Mouse (Mus musculus) mature B cell (primary cell): Measurements from ENCODE around the gene Gmppa.

ENCODE experiments used
- in situ Hi-C: fragments of 300-500 bp; cut with MboI; formaldehyde crosslinking; loops from 2 replicates; pipeline ENCODE4 v1.14.3; 2019

Gene Gmppa

DNA sequence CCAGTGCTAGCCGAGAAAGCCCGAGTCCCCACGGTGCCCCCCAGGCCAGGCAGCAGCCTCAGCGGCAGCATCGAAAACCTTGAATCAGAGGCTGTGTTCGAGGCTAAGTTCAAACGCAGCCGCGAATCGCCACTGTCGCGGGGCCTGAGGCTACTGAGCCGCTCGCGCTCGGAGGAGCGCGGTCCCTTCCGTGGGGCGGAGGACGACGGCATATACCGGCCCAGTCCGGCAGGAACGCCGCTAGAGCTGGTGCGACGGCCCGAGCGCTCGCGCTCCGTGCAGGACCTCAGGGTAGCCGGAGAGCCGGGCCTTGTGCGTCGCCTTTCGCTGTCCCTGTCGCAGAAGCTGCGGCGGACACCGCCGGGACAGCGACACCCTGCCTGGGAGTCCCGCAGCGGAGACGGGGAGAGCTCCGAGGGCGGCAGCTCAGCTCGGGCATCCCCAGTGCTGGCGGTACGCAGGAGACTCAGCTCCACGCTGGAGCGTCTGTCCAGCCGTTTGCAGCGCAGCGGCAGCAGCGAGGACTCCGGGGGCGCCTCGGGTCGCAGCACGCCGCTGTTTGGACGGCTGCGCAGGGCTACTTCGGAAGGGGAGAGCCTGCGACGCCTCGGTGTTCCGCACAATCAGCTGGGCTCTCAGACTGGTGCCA lies 12.8 kb upstream of the Gmppa start:
- in situ Hi-C loops, result no loop called here

DNA sequence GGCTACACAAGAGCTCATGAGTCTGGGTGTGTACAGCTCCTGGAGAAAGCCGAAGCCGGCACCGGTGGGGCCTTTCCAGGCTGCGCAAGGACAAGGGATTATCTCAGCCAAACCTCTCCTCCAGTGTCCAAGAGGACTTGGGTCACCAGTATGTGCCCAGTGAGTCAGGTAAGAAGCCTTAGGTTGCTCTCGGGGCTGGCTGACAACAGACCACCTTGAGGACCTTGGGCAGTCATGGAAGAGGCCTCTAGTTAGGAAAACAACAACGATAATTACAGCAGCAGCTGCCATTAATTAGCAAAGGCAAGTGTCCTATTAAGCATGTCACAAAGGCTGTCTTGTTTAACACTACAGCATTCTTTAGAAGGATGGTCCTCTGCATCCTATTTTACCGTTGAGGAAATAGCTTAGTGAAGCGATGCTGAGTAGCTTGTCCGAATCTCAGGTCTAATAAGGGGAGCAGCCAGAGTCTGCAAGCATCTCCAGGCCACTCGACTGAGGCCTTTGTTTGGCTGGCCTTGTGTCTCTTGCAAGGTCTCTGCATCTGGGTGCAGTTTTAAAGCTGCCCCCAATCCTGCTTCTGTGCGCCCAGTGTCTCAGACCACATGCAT lies 11.8 kb upstream of the Gmppa start:
- in situ Hi-C loops, result no loop called here

DNA sequence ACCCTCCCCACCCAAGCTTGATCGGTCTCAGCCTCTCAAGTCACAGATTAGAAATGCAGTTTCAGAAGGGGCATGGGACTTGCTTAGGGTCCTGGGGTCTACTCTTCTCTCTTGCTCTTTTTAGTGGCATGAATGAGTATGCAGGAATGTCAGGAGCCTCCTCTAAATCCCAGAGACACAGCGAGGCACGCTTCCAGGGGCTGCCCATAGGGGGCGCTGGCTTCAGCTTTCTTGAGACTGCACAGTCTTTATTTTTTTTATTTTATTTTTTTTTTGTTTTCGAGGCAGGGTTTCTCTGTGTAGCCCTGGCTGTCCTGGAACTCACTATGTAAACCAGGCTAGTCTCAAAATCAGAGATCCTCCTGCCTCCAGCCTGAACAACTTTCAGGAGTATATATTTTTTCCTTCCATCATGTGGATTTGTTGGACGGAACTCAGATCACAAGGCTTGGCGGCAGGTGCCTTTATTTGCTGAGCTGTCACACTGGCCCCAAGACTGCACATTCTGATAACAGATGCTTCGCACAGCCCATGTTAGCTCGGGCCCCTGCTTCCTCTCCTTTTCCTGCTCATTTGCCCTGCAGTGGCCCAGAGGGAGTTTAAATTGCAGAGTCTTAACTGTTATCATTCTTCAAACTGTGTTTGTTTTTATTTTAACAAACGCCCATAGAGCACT lies 9.8 kb upstream of the Gmppa start:
- in situ Hi-C loops, result no loop called here

DNA sequence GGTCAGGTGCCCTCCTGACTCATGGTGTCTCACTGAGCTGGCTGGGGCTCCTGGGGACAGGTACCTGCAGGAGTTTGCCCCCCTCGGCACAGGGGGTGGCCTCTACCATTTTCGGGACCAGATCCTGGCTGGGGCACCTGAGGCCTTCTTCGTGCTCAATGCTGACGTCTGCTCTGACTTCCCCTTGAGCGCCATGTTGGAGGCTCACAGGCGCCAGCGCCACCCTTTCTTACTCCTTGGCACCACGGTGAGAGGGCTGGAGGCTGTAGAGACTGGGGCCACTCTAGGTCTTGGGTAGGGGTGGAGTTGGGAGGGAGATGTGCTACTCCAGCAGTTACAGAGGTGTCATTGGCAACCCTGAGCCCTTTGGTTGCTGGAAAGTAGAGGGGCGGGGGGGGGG lies 3.1 kb downstream of the Gmppa start:
- in situ Hi-C loops, result no loop called here

DNA sequence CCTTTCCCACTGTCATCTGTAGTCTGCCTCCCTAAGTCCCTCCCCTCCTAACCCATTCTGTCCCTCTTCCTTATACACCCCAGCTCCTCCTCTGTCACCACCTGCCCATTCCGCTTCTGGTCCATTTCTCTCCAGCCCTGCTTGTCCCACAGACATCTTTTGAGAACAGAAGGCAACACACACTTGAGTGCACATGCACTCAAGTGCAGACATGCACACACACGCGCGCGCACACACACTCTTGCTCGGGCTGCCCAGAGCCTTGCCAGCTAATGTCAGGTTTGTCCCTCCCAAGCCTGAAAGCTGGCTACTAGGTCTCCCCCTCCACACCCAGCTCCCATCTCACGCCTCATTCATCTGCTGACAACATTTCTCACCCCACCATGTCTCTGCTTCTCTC lies 4.9 kb downstream of the Gmppa start:
- in situ Hi-C loops, result no loop called here

DNA sequence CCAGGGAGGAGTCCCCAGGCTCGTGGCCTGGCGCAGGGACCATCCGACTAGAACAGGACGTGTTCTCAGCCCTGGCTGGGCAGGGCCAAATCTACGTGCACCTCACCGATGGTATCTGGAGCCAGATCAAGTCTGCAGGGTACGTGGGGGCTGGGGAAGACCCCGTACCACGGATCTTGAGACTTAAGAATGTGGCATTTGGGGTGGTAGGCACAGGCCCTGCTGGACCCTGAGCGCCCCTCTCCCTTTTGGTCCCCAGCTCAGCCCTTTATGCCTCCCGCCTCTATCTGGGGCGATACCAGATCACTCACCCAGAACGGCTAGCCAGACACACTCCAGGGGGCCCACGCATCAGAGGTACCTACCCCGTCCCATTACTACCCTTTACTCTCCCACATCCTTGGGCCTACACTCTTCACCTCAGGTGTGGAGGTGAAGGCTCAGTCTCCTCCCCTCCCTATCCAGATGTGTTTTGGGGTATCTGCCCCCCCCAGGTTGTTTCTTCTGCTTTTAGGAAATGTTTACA lies 5.8 kb downstream of the Gmppa start:
- in situ Hi-C loops, result no loop called here

DNA sequence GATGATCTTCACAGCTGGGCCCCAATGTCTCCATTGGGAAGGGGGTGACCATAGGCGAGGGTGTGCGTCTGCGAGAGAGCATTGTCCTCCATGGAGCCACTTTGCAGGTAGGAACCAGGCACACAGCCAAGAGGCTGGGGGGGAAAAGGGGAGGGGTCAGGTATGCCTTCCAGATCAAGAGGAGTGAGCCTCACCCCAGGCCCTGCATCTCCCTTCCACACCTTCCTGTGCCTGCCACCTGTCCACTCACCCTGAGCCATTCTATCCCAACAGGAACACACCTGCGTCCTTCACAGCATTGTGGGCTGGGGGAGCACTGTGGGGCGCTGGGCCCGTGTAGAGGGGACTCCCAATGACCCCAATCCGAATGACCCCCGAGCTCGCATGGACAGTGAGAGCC lies 6.4 kb downstream of the Gmppa start:
- in situ Hi-C loops, result no loop called here

DNA sequence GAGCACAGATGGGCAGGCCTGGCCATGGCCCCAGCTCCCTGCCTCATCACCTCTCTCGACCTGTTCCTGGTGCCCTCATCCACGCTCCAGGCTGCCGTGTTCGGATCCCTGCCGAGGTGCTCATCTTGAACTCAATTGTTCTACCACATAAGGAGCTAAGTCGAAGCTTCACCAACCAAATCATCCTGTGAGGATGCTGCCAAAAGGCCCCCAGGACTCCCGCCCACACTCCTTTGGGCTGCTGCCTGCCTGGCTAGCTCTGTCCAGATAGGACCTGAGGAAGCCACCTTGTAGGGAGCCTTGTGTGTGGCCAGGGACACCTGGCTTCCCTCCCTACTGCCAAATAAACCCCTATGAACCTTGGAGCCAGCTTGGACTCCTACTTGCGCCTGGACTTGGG lies 7.1 kb downstream of the Gmppa start:
- in situ Hi-C loops, result no loop called here

DNA sequence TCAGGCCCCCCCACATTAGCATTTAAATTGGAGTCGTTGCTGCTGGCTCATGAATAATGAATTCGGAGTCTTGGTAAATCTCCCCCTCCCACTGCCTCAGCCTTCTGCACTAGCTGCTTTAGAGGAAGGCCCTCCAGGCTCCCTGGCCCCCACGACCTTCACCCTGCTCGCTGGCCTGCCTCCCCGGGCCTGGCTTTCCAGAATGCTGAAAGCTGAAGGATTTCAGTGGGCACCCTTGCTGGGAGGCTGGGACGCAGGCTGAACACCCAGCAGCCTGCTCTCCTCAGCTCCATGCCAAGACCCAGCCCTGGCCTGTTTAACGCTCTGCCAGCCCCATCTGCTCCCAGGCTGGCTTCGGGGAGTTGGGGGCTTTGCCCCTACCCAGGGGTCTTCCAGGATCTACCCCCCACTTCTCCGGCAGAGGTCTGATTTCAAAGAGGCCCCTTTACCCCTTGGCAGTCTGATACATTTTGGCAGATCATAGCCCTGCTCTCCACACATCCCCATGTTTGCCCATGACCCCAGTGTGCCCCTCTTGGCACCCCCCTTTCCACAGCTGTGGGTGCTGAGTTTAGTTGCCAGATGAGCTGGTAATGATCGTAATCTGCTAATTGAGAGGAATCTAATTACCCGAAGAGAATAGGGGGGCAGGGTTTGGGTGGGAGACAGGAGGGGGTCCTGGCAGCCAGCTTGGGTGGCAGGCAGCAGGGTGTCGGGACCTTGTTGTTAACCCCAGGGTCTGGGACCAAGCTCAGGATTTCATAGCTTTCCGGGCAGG lies 7.7 kb downstream of the Gmppa start:
- in situ Hi-C loops, result no loop called here

DNA sequence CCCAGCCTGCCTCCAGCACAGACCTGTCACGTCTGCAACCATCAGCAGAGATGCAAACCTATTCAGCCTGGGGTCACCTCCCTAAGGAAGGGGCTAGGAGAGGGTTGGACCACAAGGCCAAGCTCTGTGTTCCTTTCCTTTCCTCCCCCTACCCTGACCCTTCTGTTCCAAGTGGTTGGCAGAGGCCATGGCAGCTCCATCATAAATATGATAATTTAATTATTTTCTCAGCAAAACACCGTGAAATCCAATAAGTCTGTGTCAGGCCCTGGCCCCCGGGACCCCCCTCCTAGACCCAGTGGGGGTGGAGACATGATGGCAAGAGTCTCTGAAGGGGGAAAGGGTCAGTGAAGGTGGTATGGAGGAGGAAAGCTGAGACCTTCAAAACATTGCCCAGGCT lies 8.5 kb downstream of the Gmppa start:
- in situ Hi-C loops, result no loop called here

DNA sequence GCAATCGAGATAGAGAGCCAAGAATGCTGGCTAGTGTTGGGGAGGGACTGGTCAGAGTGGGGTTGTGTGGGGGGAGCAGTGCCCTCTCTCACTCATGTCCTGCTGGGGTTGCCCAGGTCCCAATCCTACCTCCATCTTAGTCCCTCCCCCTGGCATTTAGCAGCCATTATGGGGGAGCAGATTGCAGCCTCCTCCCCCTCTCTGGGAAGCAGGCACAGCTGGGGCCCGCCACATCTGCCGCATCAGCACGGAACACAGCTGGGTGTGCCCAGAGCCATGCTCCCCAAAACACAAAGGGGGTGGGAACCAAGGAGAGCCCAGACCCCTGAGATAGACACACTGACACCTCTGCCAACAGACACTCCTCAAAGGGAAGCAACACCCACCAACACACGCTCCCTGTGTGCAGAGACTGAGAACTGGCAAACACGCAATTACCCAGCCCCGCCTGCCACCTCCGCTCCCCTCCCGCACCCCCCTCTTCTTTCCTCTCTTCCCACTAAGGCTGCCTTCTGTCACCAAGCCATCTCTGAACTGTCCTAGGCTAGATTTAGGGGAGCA lies 9.5 kb downstream of the Gmppa start:
- in situ Hi-C loops, result no loop called here

DNA sequence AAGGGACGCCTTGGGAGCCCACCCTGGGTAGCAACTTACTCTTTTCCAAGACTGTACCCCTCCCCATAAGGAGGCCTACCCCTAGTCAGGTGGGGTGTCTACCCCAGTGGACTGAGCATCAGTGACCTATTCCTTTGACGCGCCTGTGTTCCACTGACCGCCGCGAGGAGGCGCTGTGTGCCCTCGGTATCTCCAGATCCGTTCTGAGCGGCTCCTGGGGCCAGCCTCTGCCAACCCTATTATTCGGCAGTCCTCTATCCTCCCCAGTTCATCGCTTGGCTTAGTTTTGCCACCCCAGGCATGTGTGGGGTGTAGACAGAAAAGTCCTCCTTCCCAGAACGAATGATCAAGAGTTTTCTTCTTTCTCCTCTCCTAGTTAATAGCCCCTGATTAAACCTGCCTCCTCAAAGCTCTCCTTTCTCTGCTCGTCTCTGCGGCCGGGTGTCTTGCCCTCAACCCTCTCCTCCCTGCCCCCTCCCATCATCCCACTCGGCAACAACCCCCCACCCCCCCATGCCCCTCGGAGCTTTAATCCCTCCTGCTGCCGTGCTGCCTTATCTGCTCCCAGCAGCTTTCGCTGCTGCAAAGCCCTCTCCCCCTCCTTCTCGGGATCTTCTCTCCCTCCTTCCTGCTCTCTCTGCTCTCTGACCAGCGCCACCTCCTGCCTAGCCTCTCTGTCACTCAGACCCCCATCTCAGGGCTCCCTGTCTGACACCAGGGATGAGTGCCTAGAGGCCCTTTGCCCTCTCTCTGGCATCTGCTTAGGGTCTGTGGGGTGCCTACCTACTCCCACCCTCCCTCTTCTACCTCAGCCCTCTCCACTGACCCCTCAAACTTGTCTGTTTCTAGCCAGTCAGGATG lies 10.3 kb downstream of the Gmppa start:
- in situ Hi-C loops, result no loop called here

DNA sequence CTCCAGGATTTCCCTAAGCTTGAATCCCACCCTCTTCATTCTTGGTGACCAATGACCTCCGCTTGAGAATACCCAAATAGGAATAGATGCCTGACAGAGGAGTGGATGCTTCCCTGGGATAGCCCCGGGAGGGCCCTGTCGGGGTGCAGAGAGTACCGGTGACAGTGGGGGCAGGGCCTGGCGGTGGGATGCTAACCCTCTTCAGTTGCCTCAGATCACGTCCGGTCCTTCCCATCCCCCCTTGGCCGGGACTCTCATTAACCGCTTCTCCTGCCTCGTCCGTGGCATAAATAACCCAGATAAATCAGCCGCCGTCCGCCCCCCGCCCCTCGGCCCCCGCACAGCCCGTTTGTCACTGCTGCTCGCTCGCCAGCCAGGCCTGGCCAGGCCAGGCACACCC lies 10.9 kb downstream of the Gmppa start:
- in situ Hi-C loops, result no loop called here

DNA sequence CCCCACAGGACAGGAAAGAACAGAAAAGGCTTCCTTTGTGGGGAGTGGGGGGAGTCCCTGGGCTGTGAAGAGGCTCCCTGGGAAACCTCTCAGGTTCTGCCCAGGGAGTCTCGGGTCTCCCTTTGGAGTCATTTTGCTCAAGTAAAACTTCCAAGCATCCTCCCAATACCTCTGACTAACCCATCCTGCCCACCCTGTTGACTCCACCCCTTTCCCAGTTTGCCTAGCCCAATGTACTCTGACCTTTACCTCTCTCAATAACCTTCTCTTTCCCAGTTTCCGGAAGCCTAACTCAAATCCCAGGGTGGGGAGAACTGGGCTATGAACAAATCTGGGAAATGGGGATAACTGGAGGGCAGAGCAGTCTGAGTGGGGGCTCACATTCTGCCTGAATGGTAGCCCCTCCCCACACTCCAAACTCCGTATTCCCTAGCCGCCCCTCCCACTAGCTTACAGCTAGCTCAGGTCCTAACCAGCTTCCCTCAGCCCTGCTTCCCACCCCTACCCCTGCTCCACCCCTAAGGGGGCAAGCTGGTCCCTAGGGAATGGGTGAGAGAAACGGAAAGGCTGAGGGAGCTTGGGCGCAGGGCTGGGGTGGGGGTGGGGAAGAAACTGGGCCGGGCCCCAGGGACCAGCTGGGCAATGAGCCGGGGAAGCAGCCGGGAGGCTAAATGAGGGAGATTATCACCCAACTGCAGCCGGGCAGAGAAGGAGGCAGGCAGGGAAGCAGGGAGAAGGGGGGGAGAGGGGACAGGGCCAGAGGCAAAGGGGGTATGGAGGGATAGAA lies 11.7 kb downstream of the Gmppa start:
- in situ Hi-C loops, result no loop called here

DNA sequence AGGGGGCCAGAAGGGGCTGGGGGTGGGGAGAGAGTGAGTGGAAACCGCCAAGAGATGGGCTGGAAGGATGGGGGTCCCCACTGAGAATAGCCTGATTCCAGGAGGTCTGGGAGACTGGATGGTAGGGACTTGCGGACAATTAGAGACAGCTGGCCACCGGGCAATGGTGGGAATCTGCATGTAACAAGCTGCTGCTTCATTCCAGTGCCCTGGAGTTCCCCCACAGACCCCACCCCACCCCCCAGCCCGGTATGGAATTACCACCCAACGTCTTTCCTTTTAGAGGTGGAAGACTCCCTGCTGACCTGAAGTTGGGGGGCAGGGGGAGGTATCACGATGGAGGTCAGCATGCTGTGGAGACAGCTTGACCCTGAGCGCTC lies 12.3 kb downstream of the Gmppa start:
- in situ Hi-C loops, result no loop called here

DNA sequence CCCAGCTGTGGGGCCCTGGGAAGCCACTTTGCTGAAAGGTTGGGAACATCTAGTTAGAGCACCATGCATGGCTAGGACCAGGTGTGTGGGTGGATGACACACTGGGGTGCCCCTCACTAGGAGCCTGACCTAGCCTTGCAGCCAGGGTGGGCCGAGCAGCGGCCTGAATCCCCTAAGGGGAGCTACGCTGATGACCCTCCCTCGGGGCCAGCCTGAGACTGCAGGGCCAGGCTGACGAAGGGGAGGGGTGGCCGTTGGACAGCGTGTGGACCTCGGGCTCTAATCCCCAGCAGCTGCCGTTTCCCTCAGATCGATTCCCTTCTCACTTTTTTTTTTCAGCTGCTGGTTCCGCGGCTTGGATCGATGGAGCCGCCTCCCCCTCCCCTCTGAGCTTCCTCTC lies 13.2 kb downstream of the Gmppa start:
- in situ Hi-C loops, result no loop called here

DNA sequence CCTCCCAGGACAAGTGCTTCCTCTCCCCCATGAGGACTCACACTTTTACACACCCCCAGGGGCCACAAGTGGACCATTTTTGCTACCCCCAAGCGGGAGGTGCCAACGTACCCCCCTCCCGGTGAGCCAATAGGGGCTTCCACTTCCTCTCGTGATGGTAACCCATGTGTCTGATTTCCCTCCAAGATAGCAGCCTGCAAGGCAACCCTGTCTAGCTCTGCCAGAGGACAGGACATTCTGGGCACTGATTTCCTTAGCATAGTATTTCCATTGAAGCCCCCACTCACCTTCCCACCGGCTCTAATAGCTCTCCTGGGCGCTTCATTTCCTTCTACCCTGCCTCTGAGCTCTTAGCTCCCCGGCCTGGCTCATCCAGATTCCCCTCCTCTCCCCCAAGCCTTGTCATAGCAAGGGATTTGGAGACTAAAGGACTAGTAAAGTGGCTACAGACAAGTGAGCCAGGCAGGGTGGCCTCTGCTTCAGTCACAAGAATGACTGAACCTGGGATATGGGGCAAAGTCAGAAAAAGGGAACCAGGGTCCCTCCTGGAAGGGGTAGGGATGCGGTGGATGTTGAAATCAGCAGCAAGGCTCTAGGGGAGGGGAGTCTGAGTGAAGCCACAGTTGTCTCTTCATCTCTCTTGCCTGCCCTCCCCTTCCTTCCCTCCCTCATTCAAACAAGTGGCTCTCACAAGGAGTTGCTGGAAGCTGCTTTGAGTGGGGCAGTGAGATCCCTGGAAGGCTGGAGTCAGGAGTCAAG lies 13.8 kb downstream of the Gmppa start:
- in situ Hi-C loops, result no loop called here

DNA sequence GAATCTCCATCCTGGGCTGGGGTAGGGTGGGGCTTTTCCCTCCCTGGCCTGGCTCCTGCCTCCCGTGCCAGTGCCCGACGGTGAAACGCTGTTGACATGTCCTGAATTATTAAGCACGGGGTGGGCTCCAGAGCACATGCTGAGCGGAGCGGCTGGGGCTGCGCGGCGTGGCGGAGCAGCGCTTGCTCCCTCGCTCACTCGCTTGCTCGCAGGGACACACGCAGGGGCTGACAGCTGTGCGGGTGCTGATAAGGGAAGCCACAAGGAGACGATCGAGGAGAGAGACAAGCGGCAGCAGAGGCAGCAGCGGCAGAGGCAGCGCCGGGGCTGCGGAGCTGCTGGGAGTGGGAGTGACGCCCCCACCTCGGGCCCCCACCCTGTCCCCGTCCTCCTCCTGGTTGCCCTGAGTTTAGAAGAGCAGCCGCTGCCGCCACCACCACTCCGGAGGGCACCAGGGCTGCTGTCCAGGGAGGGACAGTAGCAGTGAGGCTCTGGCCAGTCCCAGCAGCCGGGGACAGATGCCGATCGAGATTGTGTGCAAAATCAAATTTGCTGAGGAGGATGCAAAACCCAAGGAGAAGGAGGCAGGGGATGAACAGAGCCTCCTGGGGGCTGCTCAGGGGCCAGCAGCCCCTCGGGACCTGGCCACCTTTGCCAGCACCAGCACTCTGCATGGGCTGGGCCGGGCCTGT lies 14.7 kb downstream of the Gmppa start, which contains the start of gene Asic4:
TSS of gene Asic4 (plus strand) at position 123 of the 692 bp plus-strand sequence.
- in situ Hi-C loops, result no loop called here

DNA sequence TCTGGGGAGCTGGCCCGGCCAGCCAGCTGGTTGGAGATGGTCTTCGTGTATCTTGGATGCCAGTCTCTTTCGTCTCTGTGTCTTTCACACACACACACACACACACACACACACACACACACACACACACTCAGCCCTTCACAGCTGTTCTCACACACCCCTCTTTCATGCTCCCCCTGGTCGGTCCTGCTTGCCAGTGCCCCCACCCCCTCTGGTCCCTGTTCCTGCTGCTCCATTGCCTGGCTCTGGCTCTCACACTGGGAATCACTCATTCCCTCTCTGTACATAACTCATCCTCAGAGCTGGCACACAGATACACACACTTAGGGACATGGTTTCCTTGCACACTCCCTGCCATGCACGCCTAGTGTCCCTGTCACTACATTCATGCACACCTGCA lies 16.2 kb downstream of the Gmppa start:
- in situ Hi-C loops, result no loop called here
